Mouse (Mus musculus) lung, adult 2 months (tissue): Measurements from ENCODE around the gene Ppargc1a. TPM values are rescaled to one million over a fixed set of nuclear protein-coding genes. Genes with fewer than 3 reads are reported as not detected.

Source experiments
- DNase-seq: peaks from one replicate; pipeline ENCODE4 v3.0.0; 2022
- H3K4me1 ChIP-seq: fragments of 200-500 bp; 2 replicates; pipeline ENCODE4 v1.6.1; 2011; ENCODE audit warnings: low read length; ENCODE audit not compliant: control insufficient read depth, insufficient read depth
- H3K4me3 ChIP-seq: fragments of 200-500 bp; replicated peaks from 2 replicates; pipeline ENCODE3; 2011; ENCODE audit warnings: low read depth, mild to moderate bottlenecking, control low read depth, low read length; ENCODE audit errors: extremely low read depth
- CTCF ChIP-seq: fragments of 200-500 bp; IDR thresholded peaks from 2 replicates; pipeline ENCODE4 v1.5.1; 2011; ENCODE audit warnings: mild to moderate bottlenecking, low read length, control low read depth; ENCODE audit not compliant: insufficient read depth
- POLR2A ChIP-seq: fragments of 200-500 bp; IDR thresholded peaks from 2 replicates; pipeline ENCODE4 v1.6.1; 2011; ENCODE audit warnings: low read depth, mild to moderate bottlenecking, control low read depth, low read length, borderline replicate concordance; ENCODE audit errors: extremely low read depth
- WGBS: fragments of 180-500 bp; shearing (Covaris S2); methylation state at CpG from one replicate; pipeline ENCODE4 v1.1.7; 2018; 5-methylcytosine and 5-hydroxymethylcytosine counted together
- polyA plus RNA-seq: library from polyadenylated mRNA; depleted of rRNA; stranded (reverse); fragments of >200 nt; gene quantifications from 2 replicates; pipeline ENCODE4 v1.2.3, GENCODE M21; 2012

Gene Ppargc1a
- polyA plus RNA-seq, 1 experiment: 2.6 TPM

GRCm38 (mm10) chr5:51446299-51447090 is 121.0 kb downstream of the Ppargc1a start:
- H3K4me3 ChIP-seq: no peak overlapping the region
- 85% methylated on average over 14 of the region's 14 CpGs for WGBS
- DNase-seq: no peak
- TF ChIP-seq CTCF (no peak), POLR2A (no peak)
- H3K4me1 ChIP-seq: no peaks in the 10 kb centered on the region

GRCm38 (mm10) chr5:51445726-51446125 is 121.8 kb downstream of the Ppargc1a start:
- no peak for DNase-seq

GRCm38 (mm10) chr5:51439773-51440172 is 127.8 kb downstream of the Ppargc1a start:
- H3K4me3 ChIP-seq: no peak overlapping the region
- TF ChIP-seq POLR2A (no peak), CTCF (no peak)
- WGBS: 12% methylated on average over 4 of the region's 4 CpGs
- DNase-seq: no peak
- H3K4me1 ChIP-seq: no peaks in the 10 kb centered on the region

More at GRCm38 (mm10) chr5:51445726-51446125, 121.8 kb downstream of the Ppargc1a start:
- Histone ChIP-seq H3K4me1 (no peaks in the 10 kb centered on the region), H3K4me3 (no peak overlapping the region)
- no peak for TF ChIP-seq POLR2A
- TF ChIP-seq CTCF: no peak

- no peak overlapping the region for H3K4me3 ChIP-seq
- DNase-seq: no peak
- TF ChIP-seq CTCF (no peak), POLR2A (no peak)
- WGBS: 62% methylated on average over 5 of the region's 5 CpGs
- H3K4me1 ChIP-seq: no peaks in the 10 kb centered on the region
These were observed 133.6 kb downstream of the Ppargc1a start for GRCm38 (mm10) chr5:51433905-51434304.

- DNase-seq: no peak
- WGBS: 73% methylated on average over 2 of the region's 2 CpGs
- TF ChIP-seq POLR2A (no peak), CTCF (no peak)
- no peaks in the 10 kb centered on the region for H3K4me1 ChIP-seq
- no peak overlapping the region for H3K4me3 ChIP-seq
These were observed 135.0 kb downstream of the Ppargc1a start for GRCm38 (mm10) chr5:51432532-51432931.

GRCm38 (mm10) chr5:51432031-51432430 is 135.5 kb downstream of the Ppargc1a start:
- no peak for DNase-seq
- Histone ChIP-seq H3K4me1 (no peaks in the 10 kb centered on the region), H3K4me3 (no peak overlapping the region)
- 53% methylated on average over 4 of the region's 4 CpGs for WGBS
- no peak for TF ChIP-seq CTCF
- TF ChIP-seq POLR2A: no peak

- DNase-seq: no peak
- Histone ChIP-seq H3K4me1 (no peaks in the 10 kb centered on the region), H3K4me3 (no peak overlapping the region)
- no peak for TF ChIP-seq CTCF
- no peak for TF ChIP-seq POLR2A
These were observed 141.1 kb downstream of the Ppargc1a start for GRCm38 (mm10) chr5:51426406-51426805.

- WGBS: 79% methylated on average over 7 of the region's 7 CpGs
- H3K4me3 ChIP-seq: no peak overlapping the region
- no peaks in the 10 kb centered on the region for H3K4me1 ChIP-seq
- TF ChIP-seq POLR2A: no peak
- no peak for TF ChIP-seq CTCF
- no peak for DNase-seq
These were observed 151.1 kb downstream of the Ppargc1a start for GRCm38 (mm10) chr5:51416377-51416776.

GRCm38 (mm10) chr5:51415456-51415855 is 152.1 kb downstream of the Ppargc1a start:
- 65% methylated on average over 2 of the region's 2 CpGs for WGBS
- no peak overlapping the region for H3K4me3 ChIP-seq
- no peak for DNase-seq
- no peaks in the 10 kb centered on the region for H3K4me1 ChIP-seq
- no peak for TF ChIP-seq POLR2A
- TF ChIP-seq CTCF: no peak

- Histone ChIP-seq H3K4me1 (no peaks in the 10 kb centered on the region), H3K4me3 (no peak overlapping the region)
- no peak for DNase-seq
- WGBS: 58% methylated on average over 12 of the region's 12 CpGs
- TF ChIP-seq POLR2A (no peak), CTCF (no peak)
These were observed 155.0 kb downstream of the Ppargc1a start for GRCm38 (mm10) chr5:51412303-51413117.
